14 mouse cellular contexts compared by ENCODE assay signal in the genomic region with DNA sequence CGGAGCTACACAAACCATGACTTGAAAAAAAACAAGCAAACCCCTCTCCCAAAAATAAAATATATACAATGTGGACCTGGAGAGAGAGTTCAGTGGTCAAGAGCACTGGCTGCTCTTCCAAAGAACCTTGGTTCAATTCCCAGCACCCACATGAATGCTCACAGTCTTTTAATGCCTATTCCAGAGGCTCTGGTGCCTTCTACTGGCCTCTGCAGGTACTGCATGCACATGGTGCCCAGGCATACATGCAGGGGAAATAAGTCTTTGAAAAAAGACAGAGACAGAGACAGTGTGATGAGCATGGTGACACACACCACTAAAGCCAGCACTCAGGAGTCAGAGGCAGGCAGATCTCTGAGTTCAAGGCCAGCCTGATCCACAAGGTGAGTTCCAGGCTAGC. TPM values are rescaled to one million over a fixed set of nuclear protein-coding genes. Genes with fewer than 3 reads are reported as not detected.
DNase-seq lines count a peak whose midpoint lies in the region; TF ChIP-seq lines count a peak whose summit lies in the region.
"Had no signal": no experiment of that assay in that cellular context is flagged by ENCODE, and none has a peak within 500 bp of the region (broad histone marks: within the 10 kb centered on the region; RNA-seq: fewer than 3 reads in every experiment).

No protein-coding gene starts in this region.

- 100% methylated on average over 1 of the region's 1 CpGs for WGBS in cerebellum, adult 2 months

- intact Hi-C loops in left cerebral cortex, adult 2 months (cut with DNase I): no loop called here
- intact Hi-C loops in left cerebral cortex, postnatal 4 days (cut with DNase I): no loop called here
- intact Hi-C loops in gastrocnemius, postnatal 36 days (cut with DNase I): loop anchor here (5.0 kb wide), 1 partner anchor 37 kb away; no protein-coding TSS in a partner anchor

- TF ChIP-seq CTCF in cerebellum, adult 2 months (IDR thresholded peaks at IDR 0.05; ENCODE audit: borderline replicate concordance, insufficient read depth, low read depth, low read length): peak; percentile 34; the same call in 1 of the 2 replicates
- peak; percentile 49 for TF ChIP-seq CTCF in left cerebral cortex, adult 2 months (IDR thresholded peaks at IDR 0.05)
- TF ChIP-seq CTCF in brain, embryonic 14.5 days (IDR thresholded peaks at IDR 0.05; ENCODE audit: borderline replicate concordance, extremely low read depth, insufficient read depth, insufficient read length): peak; percentile 40; the same call in 1 of the 2 replicates

- DNase-seq in cerebellum, adult 2 months: no peak
- DNase-seq in cerebellum, postnatal 4 days (ENCODE audit: low spot score in 2 of 2): no peak
- DNase-seq in left cerebral cortex, adult 2 months (ENCODE audit: extremely low spot score in 1 of 2, low spot score in 2 of 2): no peak
- no peak for DNase-seq in left cerebral cortex, postnatal 4 days
- peak; percentile 39 for DNase-seq in A20 (ENCODE audit: low read depth, low spot score)
- no peak for DNase-seq in brain, embryonic 14.5 days (ENCODE audit: low read depth)
- no peak for DNase-seq in kidney, postnatal 4 days
- DNase-seq in gastrocnemius, postnatal 36 days: no peak
- DNase-seq: heart, adult 18-20 months; thymus, adult 18-20 months had no signal

- no peak overlapping the region for H3K27ac ChIP-seq in cerebellum, adult 2 months (ENCODE audit: insufficient read depth, low read length)
- no peak overlapping the region for H3K27ac ChIP-seq in left cerebral cortex, adult 2 months
- H3K27ac ChIP-seq: embryonic facial prominence, embryonic 13.5 days; forebrain, embryonic 15.5 days; hindbrain, embryonic 10.5 days had no signal

- H3K4me3 ChIP-seq in cerebellum, adult 2 months (replicated peaks; ENCODE audit: insufficient read depth, low read depth, low read length): no peak overlapping the region
- H3K4me3 ChIP-seq in left cerebral cortex, adult 2 months: no peak overlapping the region
- H3K4me3 ChIP-seq: embryonic facial prominence, embryonic 13.5 days; forebrain, embryonic 15.5 days; hindbrain, embryonic 10.5 days had no signal

- H3K27me3 ChIP-seq in cerebellum, adult 2 months (ENCODE audit: control insufficient read depth, insufficient read depth, low read length): no peaks in the 10 kb centered on the region
- H3K27me3 ChIP-seq: embryonic facial prominence, embryonic 13.5 days; forebrain, embryonic 15.5 days had no signal

- peaks cover 25% of the 10 kb centered on the region for H3K4me1 ChIP-seq in cerebellum, adult 2 months (ENCODE audit: control insufficient read depth, insufficient read depth, low read length)
- H3K4me1 ChIP-seq: forebrain, embryonic 15.5 days had no signal

- TF ChIP-seq POLR2A in cerebellum, adult 2 months (IDR thresholded peaks at IDR 0.05; ENCODE audit: borderline replicate concordance, insufficient read depth, low read length): no peak
- no peak for TF ChIP-seq POLR2A in brain, embryonic 14.5 days (IDR thresholded peaks at IDR 0.05; ENCODE audit: borderline replicate concordance, extremely low read depth, insufficient read depth, insufficient read length, poor library complexity, severe bottlenecking)

RNA-seq across cellular contexts. Expression of a gene that starts 15.8 kb away (rescaled TPM):
- polyA plus RNA-seq in cerebellum, adult 2 months (2012; rRNA removed): 12.7 and 15.8 TPM in 2 replicates
- 1 to 10 TPM; 8.3 TPM for total RNA-seq in left cerebral cortex, adult 2 months (2021)
- total RNA-seq in left cerebral cortex, postnatal 4 days (2021): 1 to 10 TPM; 8.3 to 9.6 TPM
- 11.9 and 12.5 TPM in 2 replicates for polyA plus RNA-seq in brain, embryonic 14.5 days (2012; rRNA removed)
- total RNA-seq in gastrocnemius, postnatal 36 days (2021): 1 to 10 TPM; 3.2 to 3.5 TPM

RNA-seq across cellular contexts. Expression of a gene that starts 24.2 kb away (rescaled TPM):
- 0.84 and 0.93 TPM in 2 replicates for polyA plus RNA-seq in cerebellum, adult 2 months (2012; rRNA removed)
- total RNA-seq in left cerebral cortex, adult 2 months (2021): 1 to 10 TPM in 1 of 2 experiments, under 1 TPM in 1; 0.87 to 1.5 TPM
- total RNA-seq in left cerebral cortex, postnatal 4 days (2021): under 1 TPM; 0.52 to 0.76 TPM
- polyA plus RNA-seq in brain, embryonic 14.5 days (2012; rRNA removed): 0.50 and 0.78 TPM in 2 replicates
- not detected for total RNA-seq in gastrocnemius, postnatal 36 days (2021)
- polyA plus RNA-seq: neural tube, embryonic 11.5 days had no signal

RNA-seq across cellular contexts. Expression of a gene that starts 28.4 kb away (rescaled TPM):
- polyA plus RNA-seq in cerebellum, adult 2 months (2012; rRNA removed): 34.1 and 36.7 TPM in 2 replicates
- total RNA-seq in left cerebral cortex, adult 2 months (2021): 10 to 100 TPM; 22.5 to 24.1 TPM
- total RNA-seq in left cerebral cortex, postnatal 4 days (2021): 10 to 100 TPM; 28.3 to 32.0 TPM
- 49.1 and 77.5 TPM in 2 replicates for polyA plus RNA-seq in brain, embryonic 14.5 days (2012; rRNA removed)
- 1 to 10 TPM; 8.0 to 8.9 TPM for total RNA-seq in gastrocnemius, postnatal 36 days (2021)

RNA-seq across cellular contexts. Expression of a gene that starts 33.1 kb away (rescaled TPM):
- polyA plus RNA-seq in cerebellum, adult 2 months (2012; rRNA removed): 54.9 and 55.8 TPM in 2 replicates
- total RNA-seq in left cerebral cortex, adult 2 months (2021): 10 to 100 TPM; 41.1 to 44.7 TPM
- 10 to 100 TPM; 39.0 to 47.3 TPM for total RNA-seq in left cerebral cortex, postnatal 4 days (2021)
- polyA plus RNA-seq in brain, embryonic 14.5 days (2012; rRNA removed): 57.7 and 78.3 TPM in 2 replicates
- total RNA-seq in gastrocnemius, postnatal 36 days (2021): 10 to 100 TPM in 1 of 2 experiments, 1 to 10 TPM in 1; 8.8 to 12.4 TPM

RNA-seq across cellular contexts. Expression of a gene that starts 41.3 kb away (rescaled TPM):
- polyA plus RNA-seq in cerebellum, adult 2 months (2012; rRNA removed): 4.7 and 5.3 TPM in 2 replicates
- 1 to 10 TPM; 2.7 to 3.1 TPM for total RNA-seq in left cerebral cortex, adult 2 months (2021)
- 1 to 10 TPM; 7.7 to 9.1 TPM for total RNA-seq in left cerebral cortex, postnatal 4 days (2021)
- 19.4 and 24.2 TPM in 2 replicates for polyA plus RNA-seq in brain, embryonic 14.5 days (2012; rRNA removed)
- 1 to 10 TPM; 1.6 to 2.1 TPM for total RNA-seq in gastrocnemius, postnatal 36 days (2021)
